Mouse (Mus musculus): Measurements from ENCODE around the gene Olfr391-ps. TPM values are rescaled to one million over a fixed set of nuclear protein-coding genes. Genes with fewer than 3 reads are reported as not detected.

Gene Olfr391-ps
- not detected in 2 replicates for polyA plus RNA-seq (2015; fragmentation: Nextera tagmentation; extraction: Ambion mirVana)

DNA sequence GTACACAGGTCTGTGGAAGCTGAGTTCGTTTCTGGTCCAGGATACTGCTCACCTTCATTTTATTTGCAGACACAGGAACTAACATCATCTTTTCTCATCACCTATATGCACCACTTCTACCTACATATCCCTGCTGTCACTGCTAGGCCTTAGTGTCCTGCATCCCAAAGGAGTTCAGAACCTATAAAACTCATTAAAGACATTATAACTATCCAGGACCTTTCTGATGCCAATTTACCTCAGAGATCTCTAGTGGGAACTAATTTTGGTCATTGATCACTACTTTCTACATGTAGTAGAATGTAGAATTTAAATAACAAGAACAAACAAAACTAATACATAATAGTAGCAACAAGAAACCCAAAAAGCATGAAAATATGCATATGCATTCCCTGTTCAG, at the start of gene Olfr391-ps:
Gene Olfr391-ps (minus strand): TSS at position 101 of the 400 bp plus-strand sequence.
- WGBS: 27% methylated on average over 1 of the region's 1 CpGs
- Histone ChIP-seq H3K4me2 (ENCODE audit: low read length) (no peak within 1 kb of the TSS), H3K4me3 (replicated peaks; ENCODE audit: low read length) (no peak within 1 kb of the TSS), H3K27ac (ENCODE audit: low read length) (no peak within 1 kb of the TSS), H3K9me3 (ENCODE audit: control insufficient read depth, low read length) (no peaks in the 10 kb centered on the region), H3K27me3 (replicated peaks; ENCODE audit: control insufficient read depth, insufficient read depth, low read length) (no peaks in the 10 kb centered on the region), H3K36me3 (ENCODE audit: control insufficient read depth, insufficient read depth) (no peaks in the 10 kb centered on the region), H3K4me1 (replicated peaks; ENCODE audit: control insufficient read depth, insufficient read depth, low read length) (no peaks in the 10 kb centered on the region), H3K9ac (replicated peaks; ENCODE audit: low read depth, low read length) (no peak within 1 kb of the TSS)
- no peak for ATAC-seq

DNA sequence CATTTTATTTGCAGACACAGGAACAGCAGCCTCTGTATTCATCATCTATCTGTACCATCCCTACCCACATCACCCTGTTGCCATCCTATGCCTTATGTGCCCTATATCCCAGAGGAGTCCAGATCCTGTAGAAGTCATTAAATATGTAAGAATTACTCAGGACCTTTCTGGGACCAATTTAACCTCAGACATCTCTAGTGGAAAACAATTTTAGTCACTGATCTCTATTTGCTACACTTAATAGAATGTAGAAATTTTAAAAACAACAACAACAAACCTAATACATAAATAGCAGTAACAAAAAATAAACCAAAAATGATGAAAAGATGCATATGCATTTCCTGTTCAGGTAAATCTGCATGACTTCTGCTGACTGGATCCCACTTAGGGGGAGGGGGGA, 48.5 kb upstream of the Olfr391-ps start, which contains the start of gene Olfr393:
Gene Olfr393 (minus strand): TSS at position 101 of the 400 bp plus-strand sequence.
- ATAC-seq: no peak
- Histone ChIP-seq H3K4me3 (replicated peaks; ENCODE audit: low read length) (no peak within 1 kb of the TSS), H3K27me3 (replicated peaks; ENCODE audit: control insufficient read depth, insufficient read depth, low read length) (no peaks in the 10 kb centered on the region), H3K4me2 (ENCODE audit: low read length) (no peak within 1 kb of the TSS), H3K27ac (ENCODE audit: low read length) (no peak within 1 kb of the TSS), H3K36me3 (ENCODE audit: control insufficient read depth, insufficient read depth) (no peaks in the 10 kb centered on the region), H3K9ac (replicated peaks; ENCODE audit: low read depth, low read length) (no peak within 1 kb of the TSS), H3K4me1 (replicated peaks; ENCODE audit: control insufficient read depth, insufficient read depth, low read length) (no peaks in the 10 kb centered on the region), H3K9me3 (ENCODE audit: control insufficient read depth, low read length) (no peaks in the 10 kb centered on the region)

DNA sequence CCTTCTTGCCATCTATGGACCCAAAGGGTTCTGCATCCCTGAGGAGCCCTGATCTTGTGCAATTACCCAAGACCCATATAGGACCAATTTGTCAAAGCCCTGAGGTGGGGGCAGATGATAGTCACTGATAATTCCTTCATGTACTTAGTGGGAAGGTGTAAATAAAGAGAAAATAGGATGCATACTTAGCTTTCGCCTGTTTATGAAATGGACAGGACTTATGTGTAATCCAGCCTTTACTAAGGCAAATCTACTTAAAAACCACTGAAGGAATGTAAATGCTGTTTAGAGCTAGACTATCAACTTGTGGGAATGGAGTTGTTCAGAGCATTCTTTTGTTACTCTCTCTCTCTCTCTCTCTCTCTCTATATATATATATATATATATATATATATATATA, 14.1 kb upstream of the Olfr391-ps start, which contains the start of gene Olfr392:
Gene Olfr392 (minus strand): TSS at position 101 of the 400 bp plus-strand sequence.
- Histone ChIP-seq H3K27ac (ENCODE audit: low read length) (no peak within 1 kb of the TSS), H3K27me3 (replicated peaks; ENCODE audit: control insufficient read depth, insufficient read depth, low read length) (no peaks in the 10 kb centered on the region), H3K4me1 (replicated peaks; ENCODE audit: control insufficient read depth, insufficient read depth, low read length) (no peaks in the 10 kb centered on the region), H3K4me3 (replicated peaks; ENCODE audit: low read length) (no peak within 1 kb of the TSS), H3K4me2 (ENCODE audit: low read length) (no peak within 1 kb of the TSS), H3K9me3 (ENCODE audit: control insufficient read depth, low read length) (0 out of 2 replicates have a peak, but pooled peaks cover 5% of the 10 kb centered on the region), H3K9ac (replicated peaks; ENCODE audit: low read depth, low read length) (no peak within 1 kb of the TSS), H3K36me3 (ENCODE audit: control insufficient read depth, insufficient read depth) (no peaks in the 10 kb centered on the region)
- WGBS: 96% methylated on average over 1 of the region's 1 CpGs
- no peak for ATAC-seq

DNA sequence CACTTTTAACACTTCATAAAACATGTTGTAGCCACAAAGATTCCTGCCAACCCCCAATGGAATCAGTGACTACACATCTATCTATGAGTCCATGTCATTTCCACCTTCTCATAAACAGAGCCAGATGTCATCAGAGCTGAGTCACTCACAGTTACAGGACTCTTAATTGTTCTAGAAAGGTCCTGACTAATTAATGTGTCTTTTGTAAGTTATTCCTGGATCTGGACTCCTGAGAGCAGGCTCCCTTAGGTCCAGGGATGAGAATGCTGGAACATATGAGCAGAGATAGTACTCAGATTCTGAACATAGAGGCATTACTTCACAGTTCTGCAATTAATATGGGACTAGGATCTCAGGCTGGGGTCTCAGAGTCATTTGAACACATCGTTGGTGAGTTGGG, 20.2 kb downstream of the Olfr391-ps start, which contains the start of gene Olfr390:
Gene Olfr390 (plus strand): TSS at position 301 of the 400 bp plus-strand sequence.
- H3K4me3 ChIP-seq (replicated peaks; ENCODE audit: low read length): no peak within 1 kb of the TSS
- H3K4me2 ChIP-seq (ENCODE audit: low read length): no peak within 1 kb of the TSS
- ATAC-seq: no peak
- no peak within 1 kb of the TSS for H3K9ac ChIP-seq (replicated peaks; ENCODE audit: low read depth, low read length)
- no peak within 1 kb of the TSS for H3K27ac ChIP-seq (ENCODE audit: low read length)
- no peaks in the 10 kb centered on the region for H3K27me3 ChIP-seq (replicated peaks; ENCODE audit: control insufficient read depth, insufficient read depth, low read length)
- 78% methylated on average over 1 of the region's 1 CpGs for WGBS
- H3K9me3 ChIP-seq (ENCODE audit: control insufficient read depth, low read length): 0 out of 2 replicates have a peak, but pooled peaks cover 2% of the 10 kb centered on the region
- H3K36me3 ChIP-seq (ENCODE audit: control insufficient read depth, insufficient read depth): no peaks in the 10 kb centered on the region
- no peaks in the 10 kb centered on the region for H3K4me1 ChIP-seq (replicated peaks; ENCODE audit: control insufficient read depth, insufficient read depth, low read length)

DNA sequence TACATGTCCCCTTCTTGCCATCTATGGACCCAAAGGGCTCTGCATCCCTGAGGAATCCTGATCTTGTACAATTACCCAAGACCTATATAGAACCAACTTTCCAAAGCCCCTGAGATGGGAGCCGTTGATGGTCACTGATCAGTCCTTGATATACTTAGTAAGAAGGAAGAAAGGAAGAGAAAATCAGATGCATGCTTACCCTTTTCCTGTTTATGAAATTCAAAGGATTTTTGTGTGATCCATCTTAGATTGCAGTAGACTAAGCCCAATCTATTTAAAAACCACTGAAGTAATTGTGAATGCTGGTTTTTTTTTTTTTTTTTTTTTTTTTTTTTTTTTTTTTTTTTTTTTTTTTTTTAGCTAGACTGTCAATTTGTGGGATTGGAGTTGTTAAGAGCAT, 22.2 kb downstream of the Olfr391-ps start, which contains the start of gene Olfr389:
Gene Olfr389 (minus strand): TSS at position 101 of the 400 bp plus-strand sequence.
- H3K4me3 ChIP-seq (replicated peaks; ENCODE audit: low read length): no peak within 1 kb of the TSS
- H3K4me2 ChIP-seq (ENCODE audit: low read length): no peak within 1 kb of the TSS
- H3K9me3 ChIP-seq (ENCODE audit: control insufficient read depth, low read length): 0 out of 2 replicates have a peak, but pooled peaks cover 2% of the 10 kb centered on the region
- no peak within 1 kb of the TSS for H3K27ac ChIP-seq (ENCODE audit: low read length)
- H3K4me1 ChIP-seq (replicated peaks; ENCODE audit: control insufficient read depth, insufficient read depth, low read length): no peaks in the 10 kb centered on the region
- ATAC-seq: no peak
- 93% methylated on average over 1 of the region's 1 CpGs for WGBS
- H3K9ac ChIP-seq (replicated peaks; ENCODE audit: low read depth, low read length): no peak within 1 kb of the TSS
- no peaks in the 10 kb centered on the region for H3K27me3 ChIP-seq (replicated peaks; ENCODE audit: control insufficient read depth, insufficient read depth, low read length)
- no peaks in the 10 kb centered on the region for H3K36me3 ChIP-seq (ENCODE audit: control insufficient read depth, insufficient read depth)

DNA sequence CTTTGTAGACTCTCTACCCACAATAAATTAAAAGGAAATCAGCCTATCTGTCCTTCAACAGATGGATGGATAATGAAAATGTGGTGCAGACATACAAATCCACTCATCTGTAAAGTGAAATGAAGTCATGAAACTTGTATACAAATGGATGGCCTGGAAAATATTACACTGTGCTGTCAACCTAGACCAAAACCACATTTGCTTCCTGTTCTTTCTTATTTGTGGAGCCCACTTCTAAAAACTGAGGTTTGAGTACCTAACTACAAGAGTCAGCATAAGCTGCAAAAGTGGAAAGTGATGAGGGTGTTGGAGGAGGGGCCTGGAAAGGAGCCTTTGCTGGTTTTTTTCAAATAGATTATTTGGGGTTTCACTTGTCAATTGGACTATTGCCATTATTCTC, 43.7 kb downstream of the Olfr391-ps start:
- ATAC-seq: no peak
- Histone ChIP-seq H3K27ac (ENCODE audit: low read length) (no peak overlapping the region), H3K4me1 (replicated peaks; ENCODE audit: control insufficient read depth, insufficient read depth, low read length) (no peaks in the 10 kb centered on the region), H3K36me3 (ENCODE audit: control insufficient read depth, insufficient read depth) (no peaks in the 10 kb centered on the region), H3K4me3 (replicated peaks; ENCODE audit: low read length) (no peak overlapping the region), H3K9me3 (ENCODE audit: control insufficient read depth, low read length) (peaks cover 3% of the 10 kb centered on the region), H3K4me2 (ENCODE audit: low read length) (no peak overlapping the region), H3K9ac (replicated peaks; ENCODE audit: low read depth, low read length) (no peak overlapping the region), H3K27me3 (replicated peaks; ENCODE audit: control insufficient read depth, insufficient read depth, low read length) (no peaks in the 10 kb centered on the region)

Other genes with a start within 250 kb of the Olfr391-ps start
- not detected in 2 replicates for gene Olfr385, start 210.0 kb downstream of the Olfr391-ps start, polyA plus RNA-seq (2015; fragmentation: Nextera tagmentation; extraction: Ambion mirVana)
- not detected in 2 replicates for gene Olfr384, start 204.5 kb downstream of the Olfr391-ps start, polyA plus RNA-seq (2015; fragmentation: Nextera tagmentation; extraction: Ambion mirVana)
- not detected in 2 replicates for gene Zfp735, start 114.3 kb downstream of the Olfr391-ps start, polyA plus RNA-seq (2015; fragmentation: Nextera tagmentation; extraction: Ambion mirVana)
- gene Olfr389, start 22.3 kb downstream of the Olfr391-ps start, polyA plus RNA-seq (2015; fragmentation: Nextera tagmentation; extraction: Ambion mirVana): not detected in 2 replicates
- gene Olfr390, start 20.1 kb downstream of the Olfr391-ps start, polyA plus RNA-seq (2015; fragmentation: Nextera tagmentation; extraction: Ambion mirVana): not detected in 2 replicates
- not detected in 2 replicates for gene Olfr392, start 14.0 kb upstream of the Olfr391-ps start, polyA plus RNA-seq (2015; fragmentation: Nextera tagmentation; extraction: Ambion mirVana)
- gene Olfr393, start 48.4 kb upstream of the Olfr391-ps start, polyA plus RNA-seq (2015; fragmentation: Nextera tagmentation; extraction: Ambion mirVana): not detected in 2 replicates
- not detected in 2 replicates for gene Olfr394, start 87.7 kb upstream of the Olfr391-ps start, polyA plus RNA-seq (2015; fragmentation: Nextera tagmentation; extraction: Ambion mirVana)
- gene Olfr395, start 106.2 kb upstream of the Olfr391-ps start, polyA plus RNA-seq (2015; fragmentation: Nextera tagmentation; extraction: Ambion mirVana): not detected in 2 replicates
- gene Olfr23, start 133.6 kb upstream of the Olfr391-ps start, polyA plus RNA-seq (2015; fragmentation: Nextera tagmentation; extraction: Ambion mirVana): not detected in 2 replicates
- not detected in 2 replicates for gene Olfr397, start 157.8 kb upstream of the Olfr391-ps start, polyA plus RNA-seq (2015; fragmentation: Nextera tagmentation; extraction: Ambion mirVana)
- gene Olfr398, start 187.4 kb upstream of the Olfr391-ps start, polyA plus RNA-seq (2015; fragmentation: Nextera tagmentation; extraction: Ambion mirVana): not detected in 2 replicates